Mouse (Mus musculus) hindbrain, embryonic 11.5 days (tissue): Measurements from ENCODE around the gene Notch3. TPM values are rescaled to one million over a fixed set of nuclear protein-coding genes. Genes with fewer than 3 reads are reported as not detected.

Experiments
- ATAC-seq: fragments of 200-750 bp; cut with Nextera tagmentation; 2 replicates; pipeline ENCODE4 v1.8.0; 2017; ENCODE audit warnings: mild to moderate bottlenecking, moderate TSS enrichment, moderate library complexity; ENCODE audit not compliant: low FRiP score
- DNase-seq: peaks from one replicate; pipeline ENCODE4 v3.0.0-alpha.2; 2015; ENCODE audit warnings: low spot score
- H3K27ac ChIP-seq: fragments of 300-500 bp; sonication (generic); 2 replicates; pipeline ENCODE4 v1.5.1; 2014; ENCODE audit warnings: mild to moderate bottlenecking, low read depth, low read length
- H3K27me3 ChIP-seq: fragments of 300-500 bp; sonication (generic); 2 replicates; pipeline ENCODE4 v1.6.1; 2014; ENCODE audit warnings: mild to moderate bottlenecking, low read length, moderate library complexity, mixed read lengths; ENCODE audit not compliant: control insufficient read depth, insufficient read depth
- H3K36me3 ChIP-seq: fragments of 300-500 bp; sonication (generic); 2 replicates; pipeline ENCODE4 v1.6.1; 2014; ENCODE audit warnings: mild to moderate bottlenecking, low read length, moderate library complexity, mixed read lengths; ENCODE audit not compliant: control insufficient read depth, insufficient read depth
- H3K4me1 ChIP-seq: fragments of 300-500 bp; sonication (generic); replicated peaks from 2 replicates; pipeline ENCODE4 v1.6.1; 2014; ENCODE audit warnings: low read length, mixed read lengths; ENCODE audit not compliant: control insufficient read depth, insufficient read depth
- H3K4me2 ChIP-seq: fragments of 300-500 bp; sonication (generic); replicated peaks from 2 replicates; pipeline ENCODE4 v1.6.1; 2014; ENCODE audit warnings: mild to moderate bottlenecking, low read depth, low read length
- H3K4me3 ChIP-seq: fragments of 300-500 bp; sonication (generic); 2 replicates; pipeline ENCODE4 v1.5.1; 2014; ENCODE audit warnings: low read depth, low read length
- H3K9ac ChIP-seq: fragments of 300-500 bp; sonication (generic); 2 replicates; pipeline ENCODE4 v1.6.1; 2014; ENCODE audit warnings: low read depth, low read length
- H3K9me3 ChIP-seq: fragments of 300-500 bp; sonication (generic); 2 replicates; pipeline ENCODE4 v1.6.1; 2016; ENCODE audit warnings: low read length; ENCODE audit not compliant: control insufficient read depth
- WGBS: fragments of 180-500 bp; shearing (Covaris S2); extraction: QIAGEN DNeasy Blood & Tissue Kit; methylation state at CpG from one replicate; pipeline ENCODE4 v1.1.7; 2014; 5-methylcytosine and 5-hydroxymethylcytosine counted together
- polyA plus RNA-seq: library from polyadenylated mRNA; unstranded; fragments of >200 nt; fragmentation: Nextera tagmentation; extraction: Ambion mirVana; gene quantifications from 2 replicates; pipeline ENCODE4 v1.2.1, GENCODE M21; 2014

Notch3 gene
- polyA plus RNA-seq, 1 experiment from 2014 or later = 24.7 TPM

- H3K9ac ChIP-seq = peak overlapping the region; percentile 54
- H3K4me1 ChIP-seq = peaks cover 17% of the 10 kb centered on the region
- peak overlapping the region; percentile 77 for H3K4me2 ChIP-seq
- peak; percentile 90 for DNase-seq
- 2% methylated on average over 53 of the region's 58 CpGs for WGBS
- peak overlapping the region; percentile 45 for H3K4me3 ChIP-seq
- no peak overlapping the region for H3K27ac ChIP-seq
- no peaks in the 10 kb centered on the region for H3K9me3 ChIP-seq
- H3K36me3 ChIP-seq = no peaks in the 10 kb centered on the region
- no peaks in the 10 kb centered on the region; the same call in 1 of the 2 replicates for H3K27me3 ChIP-seq
- ATAC-seq = peak; percentile 21; the same call in 1 of the 2 replicates
These were observed 4.4 kb downstream of the Notch3 start for GRCm38 (mm10) chr17:32162112-32162850.

- Histone ChIP-seq H3K27me3 (no peaks in the 10 kb centered on the region; the same call in 1 of the 2 replicates), H3K4me3 (no peak overlapping the region), H3K36me3 (peaks cover 4% of the 10 kb centered on the region; the same call in 1 of the 2 replicates), H3K9ac (no peak overlapping the region), H3K27ac (no peak overlapping the region), H3K4me2 (no peak overlapping the region), H3K9me3 (no peaks in the 10 kb centered on the region), H3K4me1 (peaks cover 14% of the 10 kb centered on the region)
- WGBS = 80% methylated on average over 4 of the region's 4 CpGs
- ATAC-seq (no peak), DNase-seq (no peak)
These were observed 5.8 kb downstream of the Notch3 start for GRCm38 (mm10) chr17:32160882-32161281.

GRCm38 (mm10) chr17:32158841-32159240 is 7.8 kb downstream of the Notch3 start:
- DNase-seq = no peak
- no peak overlapping the region for H3K27ac ChIP-seq

DNA sequence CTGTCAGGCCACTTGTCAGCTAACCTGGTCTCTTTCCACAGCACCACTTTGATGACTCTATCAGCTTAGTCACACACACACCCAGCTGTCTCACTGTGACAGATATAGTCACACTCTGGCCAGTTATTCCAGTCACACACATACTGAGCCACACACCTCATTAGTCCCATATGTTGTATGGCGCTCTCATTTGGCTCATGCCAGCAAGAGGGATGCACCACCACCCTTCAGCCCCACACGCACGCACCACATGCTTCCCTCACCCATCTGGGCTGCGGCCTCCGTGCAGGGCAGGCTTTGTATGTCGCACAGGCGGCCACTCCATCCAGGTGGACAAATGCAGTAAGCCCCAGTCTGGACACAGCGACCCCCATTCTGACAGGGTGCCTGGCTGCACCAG is 19.9 kb downstream of the Notch3 start:
- ATAC-seq (no peak), DNase-seq (no peak)
- Histone ChIP-seq H3K4me2 (no peak overlapping the region), H3K9ac (no peak overlapping the region), H3K9me3 (no peaks in the 10 kb centered on the region), H3K4me3 (no peak overlapping the region), H3K4me1 (no peaks in the 10 kb centered on the region), H3K27ac (no peak overlapping the region), H3K36me3 (peaks cover 14% of the 10 kb centered on the region; the same call in 1 of the 2 replicates), H3K27me3 (no peaks in the 10 kb centered on the region)
- WGBS = 95% methylated on average over 8 of the region's 8 CpGs

More at GRCm38 (mm10) chr17:32158841-32159240, 7.8 kb downstream of the Notch3 start:
- H3K4me2 ChIP-seq = no peak overlapping the region
- H3K36me3 ChIP-seq = peaks cover 6% of the 10 kb centered on the region; the same call in 1 of the 2 replicates
- H3K4me3 ChIP-seq = no peak overlapping the region
- H3K9me3 ChIP-seq = no peaks in the 10 kb centered on the region
- H3K9ac ChIP-seq = no peak overlapping the region
- ATAC-seq = no peak
- peaks cover 4% of the 10 kb centered on the region for H3K4me1 ChIP-seq
- WGBS = 92% methylated on average over 13 of the region's 13 CpGs
- H3K27me3 ChIP-seq = no peaks in the 10 kb centered on the region; the same call in 1 of the 2 replicates

- peaks cover 31% of the 10 kb centered on the region for H3K36me3 ChIP-seq
- peak overlapping the region; percentile 31; the same call in 1 of the 2 replicates for H3K4me2 ChIP-seq
- H3K9me3 ChIP-seq = no peaks in the 10 kb centered on the region
- no peaks in the 10 kb centered on the region for H3K27me3 ChIP-seq
- peak overlapping the region; percentile 40; the same call in 1 of the 2 replicates for H3K9ac ChIP-seq
- no peak overlapping the region for H3K27ac ChIP-seq
- WGBS = 26% methylated on average over 39 of the region's 39 CpGs
- no peaks in the 10 kb centered on the region for H3K4me1 ChIP-seq
- peak; percentile 71 for ATAC-seq
- peak; percentile 89 for DNase-seq
- H3K4me3 ChIP-seq = peak overlapping the region; percentile 8; the same call in 1 of the 2 replicates
These were observed 23.5 kb downstream of the Notch3 start for GRCm38 (mm10) chr17:32142907-32143854.

DNA sequence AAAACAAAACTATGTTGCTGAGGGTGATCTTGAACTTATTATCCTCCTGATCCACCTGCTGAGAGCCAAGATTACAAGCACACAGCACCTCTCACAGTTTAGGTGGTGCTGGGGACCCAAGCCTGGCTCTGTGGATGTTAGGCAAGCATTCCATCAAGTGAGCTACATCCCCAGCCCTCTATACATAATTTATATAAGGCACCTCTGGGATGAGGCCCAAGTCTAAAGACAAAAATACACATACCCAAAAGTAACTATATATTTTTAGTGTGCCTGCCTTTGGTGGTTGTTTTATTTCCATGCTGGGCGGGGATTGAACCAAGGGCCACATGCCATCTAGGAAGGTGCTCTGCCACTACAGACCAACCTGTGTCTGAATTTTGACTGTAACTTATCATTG is 24.4 kb downstream of the Notch3 start:
- ATAC-seq (no peak), DNase-seq (no peak)
- H3K9ac ChIP-seq = no peak overlapping the region
- 97% methylated on average over 1 of the region's 1 CpGs for WGBS
- peaks cover 30% of the 10 kb centered on the region for H3K36me3 ChIP-seq
- H3K27ac ChIP-seq = no peak overlapping the region
- H3K4me3 ChIP-seq = no peak overlapping the region
- H3K27me3 ChIP-seq = no peaks in the 10 kb centered on the region
- no peaks in the 10 kb centered on the region for H3K4me1 ChIP-seq
- no peak overlapping the region for H3K4me2 ChIP-seq
- no peaks in the 10 kb centered on the region for H3K9me3 ChIP-seq

- 92% methylated on average over 16 of the region's 16 CpGs for whole genome bisulfite sequencing
- Histone ChIP-seq H3K4me3 (no peak overlapping the region), H3K4me2 (no peak overlapping the region), H3K27ac (no peak overlapping the region), H3K9ac (no peak overlapping the region), H3K36me3 (peaks cover 23% of the 10 kb centered on the region), H3K4me1 (no peaks in the 10 kb centered on the region), H3K27me3 (no peaks in the 10 kb centered on the region), H3K9me3 (no peaks in the 10 kb centered on the region)
- DNase-seq (no peak), ATAC-seq (no peak)
These were observed 33.3 kb downstream of the Notch3 start for GRCm38 (mm10) chr17:32133375-32133774.

DNA sequence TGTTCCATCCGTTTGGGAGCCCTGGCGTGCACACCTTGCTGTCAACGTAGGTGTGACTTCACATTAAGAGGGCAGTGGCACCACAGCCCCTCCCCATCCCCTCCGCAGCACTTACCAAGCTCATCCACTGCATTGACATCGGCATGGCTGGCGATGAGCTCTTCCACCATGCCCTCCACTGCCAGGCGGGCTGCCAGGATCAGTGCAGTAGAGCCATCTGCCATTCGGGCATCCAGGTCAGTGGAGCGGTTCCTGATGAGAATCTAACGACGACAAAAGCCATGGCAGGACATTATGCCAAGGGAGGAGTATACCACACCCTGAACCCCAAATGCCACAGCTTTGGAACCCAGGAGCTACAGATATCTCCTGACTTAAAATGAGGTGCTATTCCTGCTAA is 34.6 kb downstream of the Notch3 start:
- H3K9me3 ChIP-seq = no peaks in the 10 kb centered on the region; the same call in 1 of the 2 replicates
- H3K9ac ChIP-seq = no peak overlapping the region
- no peaks in the 10 kb centered on the region for H3K4me1 ChIP-seq
- H3K27me3 ChIP-seq = no peaks in the 10 kb centered on the region
- DNase-seq (no peak), ATAC-seq (no peak)
- no peak overlapping the region for H3K4me2 ChIP-seq
- H3K27ac ChIP-seq = no peak overlapping the region
- H3K36me3 ChIP-seq = peaks cover 23% of the 10 kb centered on the region; the same call in 1 of the 2 replicates
- no peak overlapping the region for H3K4me3 ChIP-seq
- WGBS = 96% methylated on average over 11 of the region's 11 CpGs
